In the genomic region with DNA sequence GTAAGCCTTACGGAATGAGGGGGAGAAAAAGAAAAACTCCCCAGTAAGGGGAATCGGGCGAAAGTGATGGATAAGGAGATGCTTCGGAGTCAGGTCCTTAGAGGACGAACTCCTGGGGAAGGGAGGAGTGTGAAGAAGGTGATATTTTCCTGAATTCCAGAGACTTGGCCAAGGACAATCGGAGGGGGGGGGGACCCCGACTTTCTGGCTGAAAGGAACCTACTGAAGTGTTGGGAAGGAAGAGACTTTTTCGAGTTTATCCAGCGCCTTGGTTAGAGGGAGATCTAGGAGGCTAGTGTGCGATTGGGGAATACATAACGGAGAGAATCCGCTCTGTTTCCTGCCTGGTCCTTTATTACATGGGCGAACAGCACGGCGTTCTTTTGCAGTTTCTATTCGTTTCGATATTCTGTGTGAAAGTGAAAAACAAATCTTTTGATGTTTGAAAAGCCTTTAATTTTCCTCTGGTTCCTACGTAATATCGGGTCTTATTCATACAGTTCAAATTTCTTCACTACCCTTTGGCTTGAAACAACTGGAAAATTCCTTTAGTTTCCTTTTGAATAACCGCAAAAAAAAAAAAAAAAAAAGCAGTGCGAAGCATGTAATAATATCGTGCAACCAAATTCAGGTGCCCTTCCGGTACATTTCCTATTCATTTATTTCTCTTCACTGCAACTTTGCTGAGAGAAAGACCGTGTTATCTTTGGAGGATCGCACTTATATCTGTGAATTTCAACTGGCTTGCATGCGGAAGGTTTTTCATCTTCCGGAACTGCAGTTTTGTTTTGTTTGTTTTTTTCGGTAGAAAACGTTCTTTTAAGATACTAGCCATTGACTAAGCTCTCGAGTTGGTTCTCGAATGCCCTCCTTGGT, we compare ENCODE assay signal across 7 mouse cellular contexts. TPM values are rescaled to one million over a fixed set of nuclear protein-coding genes. Genes with fewer than 3 reads are reported as not detected.
DNase-seq lines count a peak whose midpoint lies in the region; ATAC-seq and TF ChIP-seq lines count a peak whose summit lies in the region.

No protein-coding gene starts in this region.

- H3K27me3 ChIP-seq in megakaryocyte, embryonic 14.5 days (replicated peaks), result peaks cover 7% of the 10 kb centered on the region
- no peaks in the 10 kb centered on the region for H3K27me3 ChIP-seq in heart, embryonic 11.5 days (ENCODE audit: control insufficient read depth, insufficient read depth, low read length)
- H3K27me3 ChIP-seq in limb, embryonic 14.5 days (ENCODE audit: control insufficient read depth, insufficient read depth, low read length), result no peaks in the 10 kb centered on the region
- H3K27me3 ChIP-seq in splenic B cell, adult 2 months (ENCODE audit: control insufficient read depth, insufficient read depth, low read length, poor library complexity, severe bottlenecking), result no peaks in the 10 kb centered on the region

- peak overlapping the region; percentile 64 for H3K9ac ChIP-seq in heart, embryonic 11.5 days (ENCODE audit: low read depth, low read length)
- peak overlapping the region; percentile 81 for H3K9ac ChIP-seq in limb, embryonic 14.5 days (ENCODE audit: low read depth, low read length, severe bottlenecking)

- peak overlapping the region; percentile 73; the same call in 1 of the 2 replicates for H3K27ac ChIP-seq in heart, embryonic 11.5 days (ENCODE audit: low read depth, low read length)
- no peak overlapping the region; the same call in 1 of the 2 replicates for H3K27ac ChIP-seq in limb, embryonic 14.5 days (replicated peaks; ENCODE audit: low read depth, low read length)

- H3K9me3 ChIP-seq in megakaryocyte, embryonic 14.5 days, result peaks cover 6% of the 10 kb centered on the region
- H3K9me3 ChIP-seq in heart, embryonic 11.5 days (replicated peaks; ENCODE audit: control insufficient read depth, low read length), result no peaks in the 10 kb centered on the region
- H3K9me3 ChIP-seq in limb, embryonic 14.5 days (ENCODE audit: control insufficient read depth, low read length), result no peaks in the 10 kb centered on the region

- DNase-seq in brain, adult 2 months (ENCODE audit: low read depth, low spot score), result peak; percentile 21
- DNase-seq in limb, embryonic 14.5 days (ENCODE audit: low spot score), result peak; percentile 3
- peak; percentile 18 for DNase-seq in splenic B cell, adult 2 months (ENCODE audit: low read depth, low spot score)
- DNase-seq in right cerebral cortex, postnatal 14 days, result no peak

- peak overlapping the region; percentile 63 for H3K4me2 ChIP-seq in heart, embryonic 11.5 days
- peak overlapping the region; percentile 54 for H3K4me2 ChIP-seq in limb, embryonic 14.5 days (replicated peaks; ENCODE audit: low read depth, low read length, severe bottlenecking)

- peak overlapping the region; percentile 93 for H3K4me3 ChIP-seq in megakaryocyte, embryonic 14.5 days (replicated peaks)
- H3K4me3 ChIP-seq in heart, embryonic 11.5 days (ENCODE audit: low read depth, low read length), result peak overlapping the region; percentile 54
- H3K4me3 ChIP-seq in limb, embryonic 14.5 days (replicated peaks; ENCODE audit: low read length), result peak overlapping the region; percentile 61

- WGBS in heart, embryonic 11.5 days (ENCODE audit: insufficient replicate concordance), result 19% methylated on average over 31 of the region's 31 CpGs
- WGBS in limb, embryonic 14.5 days, result 25% methylated on average over 31 of the region's 31 CpGs

- no peaks in the 10 kb centered on the region for H3K36me3 ChIP-seq in megakaryocyte, embryonic 14.5 days (replicated peaks; ENCODE audit: low read length)
- no peaks in the 10 kb centered on the region for H3K36me3 ChIP-seq in heart, embryonic 11.5 days (ENCODE audit: control insufficient read depth, insufficient read depth, low read length)
- no peaks in the 10 kb centered on the region for H3K36me3 ChIP-seq in limb, embryonic 14.5 days (ENCODE audit: control insufficient read depth, insufficient read depth, low read length)
- no peaks in the 10 kb centered on the region for H3K36me3 ChIP-seq in splenic B cell, adult 2 months (ENCODE audit: control insufficient read depth, insufficient read depth, low read length, poor library complexity, severe bottlenecking)

- TF ChIP-seq POLR2A in limb, embryonic 14.5 days (IDR thresholded peaks at IDR 0.05; ENCODE audit: borderline replicate concordance, extremely low read depth, insufficient read depth, insufficient read length), result no peak

- no peak for ATAC-seq in megakaryocyte, adult 5-6 weeks (ENCODE audit: poor library complexity, severe bottlenecking)
- ATAC-seq in heart, embryonic 11.5 days (replicated peaks; ENCODE audit: insufficient number of reproducible peaks, low FRiP score, low TSS enrichment), result no peak
- ATAC-seq in limb, embryonic 14.5 days (ENCODE audit: low FRiP score, low read depth), result no peak

- peaks cover 4% of the 10 kb centered on the region; the same call in 1 of the 2 replicates for H3K4me1 ChIP-seq in megakaryocyte, embryonic 14.5 days
- no peaks in the 10 kb centered on the region for H3K4me1 ChIP-seq in heart, embryonic 11.5 days (ENCODE audit: control insufficient read depth, insufficient read depth, low read length)
- H3K4me1 ChIP-seq in limb, embryonic 14.5 days (ENCODE audit: control insufficient read depth, insufficient read depth, low read length), result no peaks in the 10 kb centered on the region

RNA-seq across cellular contexts. Expression of gene Phf6, which starts 1.0 kb away (rescaled TPM):
- polyA plus RNA-seq in megakaryocyte, embryonic 14.5 days (2012; ENCODE audit: insufficient read depth, low replicate concordance), result 0.62 and 2.5 TPM in 2 replicates
- total RNA-seq in megakaryocyte, adult 5-6 weeks (2015), result 22.4 and 26.0 TPM in 2 replicates
- total RNA-seq in megakaryocyte, adult 5-6 weeks (2017), result 20.5 and 23.9 TPM in 2 replicates
- 28.3 and 31.3 TPM in 2 replicates for polyA plus RNA-seq in heart, embryonic 11.5 days (2014; fragmentation: Nextera tagmentation; extraction: Ambion mirVana)
- polyA plus RNA-seq in limb, embryonic 14.5 days (2012; rRNA removed), result 25.0 and 26.1 TPM in 2 replicates
- polyA plus RNA-seq in limb, embryonic 14.5 days (2014; fragmentation: Nextera tagmentation; extraction: Ambion mirVana), result 40.3 and 53.2 TPM in 2 replicates
